Comparison of ENCODE assay signal across 19 mouse cellular contexts in genomic region chr4:155070921-155071320, GRCm38 (mm10). TPM values are rescaled to one million over a fixed set of nuclear protein-coding genes. Genes with fewer than 3 reads are reported as not detected.
DNase-seq lines count a peak whose midpoint lies in the region; ATAC-seq and TF ChIP-seq lines count a peak whose summit lies in the region.
"Had no signal": no experiment of that assay in that cellular context is flagged by ENCODE, and none has a peak within 500 bp of the region (broad histone marks: within the 10 kb centered on the region; RNA-seq: fewer than 3 reads in every experiment).

No protein-coding gene starts in this region.

- ATAC-seq in kidney, embryonic 16.5 days (ENCODE audit: low FRiP score, low TSS enrichment), result no peak
- ATAC-seq in midbrain, embryonic 14.5 days (ENCODE audit: low FRiP score, low TSS enrichment), result no peak
- ATAC-seq: intestine, embryonic 15.5 days had no signal

- H3K4me2 ChIP-seq in kidney, embryonic 16.5 days (replicated peaks; ENCODE audit: low read depth, low read length), result no peak overlapping the region
- H3K4me2 ChIP-seq in midbrain, embryonic 14.5 days (ENCODE audit: low read length), result no peak overlapping the region
- H3K4me2 ChIP-seq: heart, embryonic 11.5 days; hindbrain, embryonic 15.5 days; intestine, embryonic 15.5 days; liver, embryonic 13.5 days; lung, embryonic 15.5 days had no signal

- 81% methylated on average over 5 of the region's 5 CpGs for WGBS in kidney, embryonic 16.5 days
- 95% methylated on average over 5 of the region's 5 CpGs for WGBS in midbrain, embryonic 14.5 days

- no peaks in the 10 kb centered on the region for H3K9me3 ChIP-seq in kidney, embryonic 16.5 days (ENCODE audit: low read length)
- no peaks in the 10 kb centered on the region for H3K9me3 ChIP-seq in midbrain, embryonic 14.5 days (ENCODE audit: control insufficient read depth, low read length)
- H3K9me3 ChIP-seq: hindbrain, embryonic 15.5 days; intestine, embryonic 15.5 days; liver, embryonic 13.5 days; lung, embryonic 15.5 days had no signal

- no peak for TF ChIP-seq CTCF in gastrocnemius, adult 2 months (IDR thresholded peaks at IDR 0.05)

- peak; percentile 81 for DNase-seq in gastrocnemius, adult 2 months
- DNase-seq in gastrocnemius, postnatal 10 days, result no peak
- DNase-seq in kidney, adult 18-20 months, result peak; percentile 72
- DNase-seq in kidney, adult 8-10 months, result peak; percentile 78 to 81
- DNase-seq in kidney, postnatal 14 days, result peak; percentile 85
- DNase-seq in midbrain, embryonic 14.5 days, result no peak
- DNase-seq: adrenal gland, adult 2 months; cerebellum, postnatal 14 days; heart, postnatal 14 days; layer of hippocampus, adult 9-11 months; liver, embryonic 13.5 days; lung, postnatal 4 days; thymus, postnatal 14 days had no signal

- no peaks in the 10 kb centered on the region for H3K27me3 ChIP-seq in kidney, embryonic 16.5 days (ENCODE audit: insufficient read depth, low read length)
- no peaks in the 10 kb centered on the region for H3K27me3 ChIP-seq in midbrain, embryonic 14.5 days (ENCODE audit: control insufficient read depth, insufficient read depth, low read length)
- H3K27me3 ChIP-seq: hindbrain, embryonic 15.5 days; intestine, embryonic 15.5 days; liver, embryonic 13.5 days; lung, embryonic 15.5 days had no signal

- no peak overlapping the region for H3K4me3 ChIP-seq in gastrocnemius, adult 2 months
- H3K4me3 ChIP-seq in kidney, embryonic 16.5 days (ENCODE audit: low read length), result no peak overlapping the region
- H3K4me3 ChIP-seq in midbrain, embryonic 14.5 days (replicated peaks; ENCODE audit: low read depth, low read length), result no peak overlapping the region
- H3K4me3 ChIP-seq: hindbrain, embryonic 15.5 days; intestine, embryonic 15.5 days; left cerebral cortex, adult 2 months; liver, embryonic 13.5 days; lung, embryonic 15.5 days had no signal

- H3K9ac ChIP-seq in kidney, embryonic 16.5 days (replicated peaks; ENCODE audit: low read length), result no peak overlapping the region
- H3K9ac ChIP-seq in midbrain, embryonic 14.5 days (replicated peaks; ENCODE audit: low read length), result no peak overlapping the region
- H3K9ac ChIP-seq: hindbrain, embryonic 15.5 days; intestine, embryonic 15.5 days; liver, embryonic 13.5 days; lung, embryonic 15.5 days had no signal

- intact Hi-C loops in gastrocnemius, adult 2 months (cut with DNase I), result no loop called here

- peaks cover 15% of the 10 kb centered on the region for H3K4me1 ChIP-seq in kidney, embryonic 16.5 days (ENCODE audit: insufficient read depth, low read length)
- H3K4me1 ChIP-seq in midbrain, embryonic 14.5 days (ENCODE audit: control insufficient read depth, insufficient read depth, low read length), result peaks cover 13% of the 10 kb centered on the region

- peaks cover 62% of the 10 kb centered on the region for H3K36me3 ChIP-seq in kidney, embryonic 16.5 days (ENCODE audit: insufficient read depth, low read length)
- peaks cover 75% of the 10 kb centered on the region for H3K36me3 ChIP-seq in midbrain, embryonic 14.5 days (ENCODE audit: control insufficient read depth, insufficient read depth, low read length)

- peak overlapping the region; percentile 81 for H3K27ac ChIP-seq in gastrocnemius, adult 2 months
- H3K27ac ChIP-seq in kidney, embryonic 16.5 days (ENCODE audit: low read length), result no peak overlapping the region
- H3K27ac ChIP-seq in midbrain, embryonic 14.5 days (replicated peaks; ENCODE audit: low read depth, low read length), result no peak overlapping the region
- H3K27ac ChIP-seq: hindbrain, embryonic 15.5 days; intestine, embryonic 15.5 days; left cerebral cortex, adult 2 months; liver, embryonic 13.5 days; lung, embryonic 15.5 days had no signal

RNA-seq across cellular contexts. Expression of gene Pex10, which starts 4.1 kb away (rescaled TPM):
- total RNA-seq in gastrocnemius, adult 2 months (2021), result 10 to 100 TPM; 12.9 to 17.9 TPM
- 10 to 100 TPM; 10.5 to 13.6 TPM for total RNA-seq in gastrocnemius, postnatal 10 days (2021)
- polyA plus RNA-seq in kidney, embryonic 16.5 days (2015; fragmentation: Nextera tagmentation; extraction: Ambion mirVana), result 26.3 and 27.3 TPM in 2 replicates
- 6.0 and 10.0 TPM in 2 replicates for polyA plus RNA-seq in midbrain, embryonic 14.5 days (2014; fragmentation: Nextera tagmentation; extraction: Ambion mirVana)

RNA-seq across cellular contexts. Expression of gene Plch2, which starts 14.3 kb away (rescaled TPM):
- under 1 TPM in 1 of 2 experiments, not detected in 1; 0.38 TPM for total RNA-seq in gastrocnemius, adult 2 months (2021)
- under 1 TPM; 0.09 to 0.14 TPM for total RNA-seq in gastrocnemius, postnatal 10 days (2021)
- polyA plus RNA-seq in kidney, embryonic 16.5 days (2015; fragmentation: Nextera tagmentation; extraction: Ambion mirVana), result 3.6 and 3.8 TPM in 2 replicates
- 12.1 and 13.0 TPM in 2 replicates for polyA plus RNA-seq in midbrain, embryonic 14.5 days (2014; fragmentation: Nextera tagmentation; extraction: Ambion mirVana)

RNA-seq across cellular contexts. Expression of gene Rer1, which starts 15.3 kb away (rescaled TPM):
- total RNA-seq in gastrocnemius, adult 2 months (2021), result 10 to 100 TPM; 54.8 to 59.3 TPM
- total RNA-seq in gastrocnemius, postnatal 10 days (2021), result 10 to 100 TPM; 49.0 to 58.1 TPM
- 158 and 162 TPM in 2 replicates for polyA plus RNA-seq in kidney, embryonic 16.5 days (2015; fragmentation: Nextera tagmentation; extraction: Ambion mirVana)
- polyA plus RNA-seq in midbrain, embryonic 14.5 days (2014; fragmentation: Nextera tagmentation; extraction: Ambion mirVana), result 139 and 148 TPM in 2 replicates

RNA-seq across cellular contexts. Expression of gene Morn1, which starts 15.5 kb away (rescaled TPM):
- total RNA-seq in gastrocnemius, adult 2 months (2021), result 1 to 10 TPM; 1.3 TPM
- 1 to 10 TPM; 2.6 to 4.3 TPM for total RNA-seq in gastrocnemius, postnatal 10 days (2021)
- 5.9 and 7.0 TPM in 2 replicates for polyA plus RNA-seq in kidney, embryonic 16.5 days (2015; fragmentation: Nextera tagmentation; extraction: Ambion mirVana)
- 6.0 and 6.4 TPM in 2 replicates for polyA plus RNA-seq in midbrain, embryonic 14.5 days (2014; fragmentation: Nextera tagmentation; extraction: Ambion mirVana)

Comparison
In these comparisons a context has a peak if more than half of its experiments do, and no peak if none do; other contexts are left out.
1. DNase-seq: peak in gastrocnemius, adult 2 months (single experiment), kidney, adult 18-20 months (single experiment), kidney, adult 8-10 months (2 of 2) and kidney, postnatal 14 days (single experiment); none in gastrocnemius, postnatal 10 days (single experiment) and midbrain, embryonic 14.5 days (single experiment).